Mouse (Mus musculus): ENCODE measurements around the gene Pfkp.

Pfkp gene

DNA sequence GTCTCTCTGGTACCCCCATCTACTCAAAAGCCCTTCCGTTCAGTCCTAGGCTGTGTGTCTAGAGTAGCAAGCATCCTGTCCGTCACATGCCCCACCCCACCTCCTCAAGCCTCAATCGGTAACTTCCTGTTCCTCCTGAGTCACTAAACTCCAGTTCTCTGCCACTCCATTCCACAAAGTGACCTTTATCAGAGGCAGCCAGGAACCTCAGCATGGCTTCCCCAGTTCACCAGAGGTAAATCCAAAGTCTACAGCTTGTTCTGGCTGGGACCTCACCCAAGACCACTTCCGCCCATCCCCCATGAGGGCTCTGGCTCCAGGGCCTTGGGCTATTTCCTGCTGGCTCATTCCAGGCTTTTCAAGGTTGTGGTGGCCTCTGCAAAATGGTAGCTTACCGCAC lies 6.1 kb downstream of the Pfkp start:
- TF ChIP-seq GATA4 (IDR thresholded peaks at IDR 0.05; ENCODE audit: insufficient replicate concordance, low read length), result no peak

DNA sequence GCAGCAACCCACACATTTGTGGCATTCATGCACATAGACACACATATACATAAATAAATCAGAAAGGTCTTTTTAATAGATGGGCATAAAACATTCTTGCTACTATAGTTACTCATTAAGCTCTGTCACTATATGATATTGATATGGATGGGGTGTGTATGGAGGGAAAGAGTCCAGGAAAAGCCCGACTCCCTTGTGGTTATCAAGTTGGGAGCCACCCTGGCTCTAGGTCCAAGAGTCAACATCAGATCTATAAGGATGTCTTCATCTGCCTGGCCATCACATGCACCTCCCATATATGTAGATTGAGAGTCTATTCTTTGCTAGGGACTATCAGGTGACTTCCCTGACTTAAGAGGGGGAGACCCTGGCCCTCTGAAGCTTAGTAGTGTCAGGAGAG lies 7.1 kb downstream of the Pfkp start:
- TF ChIP-seq GATA4 (IDR thresholded peaks at IDR 0.05; ENCODE audit: insufficient replicate concordance, low read length), result no peak

DNA sequence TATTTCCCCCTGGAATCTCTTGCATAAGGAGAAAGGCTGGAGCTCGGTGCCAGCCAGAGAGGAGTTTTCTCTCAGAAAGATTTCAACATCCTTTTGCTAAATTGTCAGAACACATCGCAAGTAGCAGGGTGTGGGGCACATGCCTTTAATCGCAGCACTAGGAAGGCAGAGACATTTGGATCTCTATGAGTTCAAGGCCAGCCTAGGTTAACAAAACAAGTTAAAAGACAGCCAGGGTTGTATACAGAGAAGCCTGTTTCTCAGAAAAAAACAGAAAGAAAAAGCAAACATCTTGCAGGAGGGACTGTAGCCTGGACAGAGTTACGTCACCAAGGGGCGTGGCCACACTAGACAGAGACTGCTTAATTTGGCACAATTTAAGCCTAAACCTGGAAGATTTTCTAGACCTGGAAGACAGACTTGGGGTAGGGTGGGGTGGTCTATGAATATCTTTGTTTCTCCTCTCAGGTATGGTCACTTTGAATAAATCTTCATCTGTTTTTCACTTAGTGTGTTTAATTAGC lies 9.0 kb downstream of the Pfkp start:
- TF ChIP-seq GATA4 (IDR thresholded peaks at IDR 0.05; ENCODE audit: insufficient replicate concordance, low read length), result no peak

DNA sequence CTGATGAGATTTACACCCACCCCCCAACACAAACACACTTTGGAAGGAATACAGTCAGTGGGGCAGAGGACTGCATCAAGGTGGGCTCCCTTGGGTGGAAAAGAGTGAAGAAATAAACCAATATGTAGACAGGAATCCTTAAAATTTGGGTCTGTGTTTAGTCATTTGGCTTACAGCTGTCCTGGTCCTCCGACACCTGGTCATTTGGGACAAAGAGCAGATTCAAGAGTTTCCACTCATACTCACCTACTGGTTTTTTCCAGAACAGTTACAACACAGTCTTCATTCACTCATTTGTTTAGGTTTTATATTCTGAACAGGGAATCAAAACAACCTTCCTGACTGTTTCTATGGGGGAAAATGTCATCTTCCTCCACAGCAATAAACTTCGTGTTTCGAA lies 9.6 kb downstream of the Pfkp start:
- no peak for TF ChIP-seq GATA4 (IDR thresholded peaks at IDR 0.05; ENCODE audit: insufficient replicate concordance, low read length)

DNA sequence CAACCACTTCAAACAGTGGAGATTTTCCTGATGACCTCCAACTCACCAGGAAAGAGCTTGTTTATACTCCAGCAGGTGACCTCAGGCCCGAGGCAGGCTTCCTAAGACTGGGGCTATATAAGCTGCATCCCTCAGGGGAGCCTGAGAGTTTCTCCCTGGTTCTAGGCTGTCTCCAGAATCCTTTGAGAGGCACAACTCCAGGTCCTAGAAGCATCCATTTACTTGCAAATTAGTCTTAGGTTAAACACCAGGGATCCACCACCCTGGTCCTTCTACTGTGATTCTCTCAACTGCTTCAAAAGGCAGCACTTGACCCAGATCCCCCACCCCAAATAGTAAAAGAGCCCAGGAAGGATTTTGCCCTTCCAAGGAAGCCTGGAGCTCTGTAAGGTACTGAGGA lies 10.2 kb downstream of the Pfkp start:
- TF ChIP-seq GATA4 (IDR thresholded peaks at IDR 0.05; ENCODE audit: insufficient replicate concordance, low read length), result no peak

DNA sequence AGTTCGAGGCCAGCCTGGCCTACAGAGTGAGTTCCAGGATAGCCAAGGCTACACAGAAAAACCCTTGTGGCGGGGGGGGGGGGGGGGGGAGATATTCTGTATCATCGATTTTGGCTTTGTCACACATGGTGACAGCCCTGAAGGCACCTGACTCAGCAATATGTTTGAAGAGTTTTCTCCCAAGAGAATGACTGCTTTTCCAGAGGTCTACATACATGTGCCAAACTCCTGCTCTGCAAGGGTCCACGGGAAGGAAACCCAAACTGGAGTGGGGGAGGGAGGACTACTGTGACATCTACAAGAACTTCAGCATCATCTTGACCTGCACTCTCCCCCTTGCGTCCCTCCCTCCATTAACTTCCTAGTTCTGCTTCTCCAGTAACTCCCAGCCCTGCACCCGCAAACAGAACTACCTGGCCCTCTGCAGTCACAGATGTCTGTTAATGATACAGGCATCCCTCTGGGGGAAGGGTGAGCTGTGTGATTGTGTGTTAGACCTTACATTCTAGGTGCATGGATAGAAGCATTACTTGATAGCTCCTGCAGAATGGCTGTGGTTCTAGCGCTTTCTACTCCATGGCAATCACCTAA lies 10.9 kb downstream of the Pfkp start:
- TF ChIP-seq GATA4 (IDR thresholded peaks at IDR 0.05; ENCODE audit: insufficient replicate concordance, low read length), result no peak

DNA sequence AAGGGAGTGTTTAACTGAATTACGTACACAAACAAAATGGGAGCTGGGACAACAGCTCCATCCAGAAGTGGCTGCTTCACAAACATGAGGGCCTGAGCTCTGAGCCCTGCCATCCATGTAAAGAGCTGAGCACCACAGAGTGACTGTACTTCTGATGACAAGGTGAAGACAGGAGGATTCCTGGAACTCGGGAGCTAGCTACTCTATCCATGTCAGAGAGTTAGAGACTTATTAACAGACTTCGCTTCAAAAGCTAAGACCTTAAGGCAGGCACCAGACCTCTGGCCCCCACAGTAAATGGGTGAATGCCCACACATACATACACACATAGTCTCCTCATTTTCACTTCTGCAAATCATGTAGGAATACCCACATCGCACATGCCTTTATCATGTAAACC lies 11.6 kb downstream of the Pfkp start:
- TF ChIP-seq GATA4 (IDR thresholded peaks at IDR 0.05; ENCODE audit: insufficient replicate concordance, low read length), result no peak

DNA sequence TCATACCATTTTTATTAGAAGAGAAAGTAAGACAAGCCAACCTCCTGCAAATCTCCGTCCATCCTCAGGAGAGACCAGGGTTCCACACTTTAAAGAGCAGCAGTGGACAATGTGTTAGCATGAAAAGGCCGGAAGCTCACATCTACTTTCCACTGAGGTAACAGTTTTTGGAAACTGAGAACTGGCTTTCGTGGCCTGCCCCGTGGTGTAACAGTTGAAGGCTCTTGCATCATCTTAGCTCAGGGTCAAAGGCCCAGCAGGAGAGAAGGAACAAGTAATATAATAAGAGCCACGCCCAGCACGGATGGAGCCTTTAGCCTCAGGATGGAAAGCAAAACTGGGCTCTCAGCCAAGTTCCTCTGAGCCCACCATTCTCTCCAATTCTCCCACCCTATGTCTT lies 12.1 kb downstream of the Pfkp start:
- no peak for TF ChIP-seq GATA4 (IDR thresholded peaks at IDR 0.05; ENCODE audit: insufficient replicate concordance, low read length)

DNA sequence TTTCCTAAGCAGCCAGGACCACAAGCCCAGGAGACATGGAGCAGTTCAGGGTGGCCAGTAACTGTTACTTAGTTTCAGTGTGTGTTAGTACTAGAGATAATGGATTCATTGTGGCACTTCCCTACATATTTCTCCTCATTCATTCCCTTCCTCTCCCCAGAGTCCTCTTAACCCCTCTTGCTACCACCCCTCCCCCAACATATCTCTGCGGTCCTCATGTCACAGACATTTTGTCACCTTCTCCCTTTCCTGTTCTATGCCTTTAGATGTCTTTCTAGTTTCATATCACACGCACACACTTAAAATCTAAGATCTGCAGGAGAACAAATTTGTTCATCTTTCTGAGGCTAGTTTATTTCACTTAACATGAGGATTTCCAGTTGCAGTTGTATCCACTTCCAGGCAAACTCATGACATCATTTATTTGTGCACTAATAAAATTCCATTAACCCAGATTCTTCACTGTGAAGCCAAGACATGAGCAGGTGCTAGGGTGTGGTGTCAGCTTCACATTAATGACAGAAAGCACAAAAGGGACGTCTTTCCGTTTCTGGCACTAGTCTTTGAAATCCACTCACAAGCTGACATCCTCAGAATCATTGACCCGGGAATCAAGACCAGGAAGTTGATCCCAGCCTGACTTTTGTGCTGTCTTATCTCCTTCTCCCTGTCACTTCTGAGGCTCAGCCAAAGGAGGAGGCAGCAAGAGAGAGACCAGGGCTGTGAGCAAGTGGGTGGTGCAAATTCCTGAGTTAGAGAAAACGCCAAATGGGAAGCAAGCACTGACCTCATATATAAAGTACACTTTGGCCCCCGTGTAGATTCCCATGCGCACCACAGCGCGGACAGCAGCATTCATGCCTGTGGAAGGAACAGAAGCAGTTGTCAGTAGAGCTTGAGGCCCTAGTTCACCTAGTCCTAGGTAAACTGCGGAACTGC lies 13.2 kb downstream of the Pfkp start:
- peak; percentile 88 for TF ChIP-seq GATA4 (IDR thresholded peaks at IDR 0.05; ENCODE audit: insufficient replicate concordance, low read length)

DNA sequence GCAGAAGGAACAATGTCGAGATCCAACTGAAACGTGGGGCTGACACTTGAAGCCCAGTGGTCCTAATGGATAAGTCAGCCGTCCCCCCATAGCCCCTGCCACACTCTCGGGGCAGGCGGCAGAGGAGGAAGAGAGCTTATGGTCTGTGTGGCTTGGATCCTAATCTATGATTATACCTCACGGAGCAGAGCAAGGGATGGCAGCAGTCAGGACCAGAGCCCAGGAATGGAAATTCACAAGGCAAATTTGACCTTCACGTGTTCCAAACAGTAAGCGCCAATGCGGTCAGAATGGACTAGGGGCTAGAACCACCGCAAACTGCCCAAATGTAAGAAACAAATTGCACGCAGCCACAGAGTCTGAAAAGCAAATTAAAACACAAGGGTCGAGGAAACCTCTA lies 14.5 kb downstream of the Pfkp start:
- no peak for TF ChIP-seq GATA4 (IDR thresholded peaks at IDR 0.05; ENCODE audit: insufficient replicate concordance, low read length)

DNA sequence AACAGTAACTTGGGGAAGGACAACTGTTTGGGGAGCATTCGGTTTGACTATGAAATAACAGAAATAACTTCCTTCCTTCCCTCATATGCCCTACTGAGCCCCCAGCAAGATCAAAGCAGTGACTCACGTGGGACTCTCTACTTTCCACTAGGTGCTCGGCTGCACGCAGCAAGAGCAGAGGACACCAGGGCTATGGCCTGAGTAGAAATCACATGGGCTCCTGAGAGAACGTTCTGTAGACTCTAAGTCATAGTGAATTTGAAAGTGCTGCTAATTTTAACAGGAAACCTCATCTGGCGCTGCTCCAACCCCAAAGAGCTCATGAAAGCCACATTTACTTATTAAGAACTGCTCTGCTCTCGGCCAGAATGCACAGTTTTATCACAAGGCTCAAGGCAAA lies 15.1 kb downstream of the Pfkp start:
- no peak for TF ChIP-seq GATA4 (IDR thresholded peaks at IDR 0.05; ENCODE audit: insufficient replicate concordance, low read length)

DNA sequence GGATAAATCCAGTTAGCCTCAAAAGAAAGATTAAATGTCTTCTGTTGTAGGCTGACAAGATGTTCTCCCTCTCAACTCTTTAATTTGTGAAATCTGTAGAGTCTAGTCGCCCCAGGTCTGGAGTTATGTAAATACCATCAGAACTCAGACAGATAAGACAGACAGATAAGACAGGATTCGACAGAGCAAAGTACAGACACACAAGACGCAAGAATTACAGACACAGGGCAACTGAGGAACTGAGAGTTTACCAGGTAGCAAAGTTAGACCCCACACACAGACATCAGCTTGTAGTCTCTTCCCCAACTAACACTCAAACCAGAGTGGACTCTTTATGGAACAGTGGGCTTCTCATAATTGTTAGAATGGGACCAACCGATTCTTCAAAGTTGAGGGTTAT lies 15.6 kb downstream of the Pfkp start:
- TF ChIP-seq GATA4 (IDR thresholded peaks at IDR 0.05; ENCODE audit: insufficient replicate concordance, low read length), result no peak

DNA sequence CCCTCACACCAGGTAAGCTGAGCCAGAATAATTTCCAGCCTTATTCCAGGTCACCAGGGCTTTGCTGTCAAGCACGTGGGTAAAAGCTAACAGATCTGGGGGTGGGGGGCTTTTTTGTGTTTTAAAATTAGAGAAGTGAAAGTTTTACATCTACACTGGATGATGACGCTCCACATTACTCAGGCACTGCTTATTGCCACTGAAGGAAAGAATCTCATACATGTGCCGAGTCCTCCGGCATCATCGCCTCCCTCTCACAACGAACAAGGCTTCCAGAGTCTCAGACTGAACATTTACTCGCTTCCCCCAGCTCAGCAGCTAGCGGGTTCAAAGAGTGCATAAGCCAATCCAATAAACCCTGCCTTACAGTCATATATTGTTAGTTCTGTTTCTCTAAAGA lies 16.1 kb downstream of the Pfkp start:
- TF ChIP-seq GATA4 (IDR thresholded peaks at IDR 0.05; ENCODE audit: insufficient replicate concordance, low read length), result no peak

DNA sequence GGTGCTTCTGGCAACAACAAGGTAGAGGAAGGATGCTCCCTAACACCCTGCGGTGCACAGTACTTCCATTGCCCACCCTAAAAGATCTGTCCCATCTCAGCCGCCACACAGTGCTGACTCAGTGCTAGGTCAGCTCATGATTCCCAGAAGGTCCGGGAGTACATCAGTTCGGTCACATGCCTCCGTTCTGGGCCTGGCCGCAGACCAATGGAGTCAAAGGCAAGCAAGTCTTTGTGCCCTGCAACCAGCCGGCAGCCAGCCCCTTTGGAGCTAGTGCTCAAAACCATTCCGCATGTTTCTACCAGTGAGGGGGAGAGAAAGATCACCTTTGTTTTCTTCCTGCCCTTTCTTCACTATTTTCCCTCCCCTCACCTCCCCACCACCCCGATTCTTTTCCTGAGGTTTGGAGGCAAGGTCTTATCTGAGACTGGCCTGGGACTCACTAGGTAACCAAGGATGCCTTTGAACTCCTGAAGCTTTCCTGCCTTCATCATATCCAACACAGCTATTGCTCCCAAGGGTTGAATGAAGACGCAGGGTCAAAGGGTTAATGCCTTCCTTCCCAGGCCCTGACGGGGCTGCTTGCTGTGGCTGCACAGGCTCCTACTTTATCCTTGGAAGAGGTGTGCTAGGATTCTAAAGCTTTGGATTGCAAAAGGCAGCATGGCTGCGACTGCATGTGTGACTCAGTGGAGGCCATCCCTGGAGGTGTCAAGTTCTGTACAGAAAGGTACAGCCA lies 16.6 kb downstream of the Pfkp start:
- TF ChIP-seq GATA4 (IDR thresholded peaks at IDR 0.05; ENCODE audit: insufficient replicate concordance, low read length), result no peak

DNA sequence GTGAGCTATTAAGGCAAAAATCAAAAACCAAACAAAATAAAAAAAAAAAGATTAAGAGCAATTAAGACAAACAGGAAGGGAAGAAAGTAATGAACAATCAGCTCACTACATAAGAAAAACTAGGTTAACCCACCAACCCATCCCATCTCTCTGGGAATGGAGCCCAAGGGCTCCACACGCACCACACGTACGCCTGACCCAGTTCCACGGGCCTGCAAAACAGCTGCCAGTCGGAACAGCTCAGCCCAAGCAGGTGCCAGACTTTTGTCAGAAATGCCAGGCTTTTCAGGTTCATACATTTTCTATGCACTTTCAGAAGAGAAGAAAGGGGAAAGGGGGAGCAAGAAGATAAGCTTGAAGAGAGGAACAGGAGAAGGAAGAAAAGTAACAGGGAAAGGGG lies 17.9 kb downstream of the Pfkp start:
- TF ChIP-seq GATA4 (IDR thresholded peaks at IDR 0.05; ENCODE audit: insufficient replicate concordance, low read length), result no peak

DNA sequence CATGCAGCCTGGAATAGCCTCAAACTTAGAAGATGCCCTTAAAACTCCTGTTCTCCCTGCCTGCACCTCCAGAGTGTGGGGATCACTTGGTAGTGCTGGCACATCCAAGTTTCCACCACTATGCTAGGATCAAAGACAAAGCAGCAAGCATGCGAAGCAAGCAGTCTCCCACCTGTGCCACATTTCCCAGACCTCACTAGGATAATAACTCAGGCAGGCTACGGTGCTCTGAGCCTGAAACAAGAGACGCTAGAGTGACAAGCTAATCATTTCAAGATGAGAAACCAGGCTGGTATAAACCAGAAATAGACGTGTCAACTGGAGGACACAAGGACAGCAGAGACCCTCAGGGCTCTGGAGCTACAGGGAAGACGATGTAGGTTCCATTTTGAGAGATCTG lies 18.6 kb downstream of the Pfkp start:
- TF ChIP-seq GATA4 (IDR thresholded peaks at IDR 0.05; ENCODE audit: insufficient replicate concordance, low read length), result no peak
